Mouse (Mus musculus): ENCODE measurements around the gene Lrrc27.

The Lrrc27 gene

DNA sequence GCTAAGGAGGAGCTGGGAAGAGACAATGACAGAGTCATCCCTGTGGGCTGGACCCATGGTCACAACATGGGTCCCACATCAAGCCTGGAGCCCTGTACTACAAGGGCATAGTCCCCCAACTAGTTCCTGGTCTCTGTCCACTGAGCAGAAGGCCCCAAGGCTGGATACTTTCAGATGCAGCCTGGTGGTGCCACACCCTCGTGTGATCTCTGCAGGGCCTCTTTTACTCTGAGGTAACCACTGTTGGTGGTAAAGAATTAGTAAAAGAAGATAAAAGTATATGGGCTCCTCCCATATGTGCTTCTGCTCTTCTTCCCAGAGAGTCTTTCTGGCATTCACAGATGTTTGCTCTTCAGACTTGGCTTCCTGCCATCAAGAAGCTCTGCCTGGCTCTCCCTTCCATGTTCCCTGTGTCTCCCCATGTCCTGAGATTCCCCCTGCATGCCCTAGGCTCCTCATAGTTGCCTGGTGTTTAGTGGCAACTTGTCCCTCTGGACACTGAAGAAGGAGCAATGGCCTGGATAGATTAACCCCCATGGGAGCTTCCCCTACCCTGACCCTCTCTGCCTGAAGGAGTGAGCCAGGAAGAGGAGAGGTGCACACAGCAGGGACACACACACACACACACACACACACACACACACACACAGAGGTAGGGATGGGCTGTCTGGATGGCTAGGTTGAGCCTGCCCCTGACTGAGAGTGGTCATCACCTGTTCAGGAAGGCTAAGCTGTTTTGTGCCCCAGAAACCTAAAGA is 60.0 kb downstream of the Lrrc27 start:
- no peak for DNase-seq (ENCODE audit: low read depth, low spot score)

DNA sequence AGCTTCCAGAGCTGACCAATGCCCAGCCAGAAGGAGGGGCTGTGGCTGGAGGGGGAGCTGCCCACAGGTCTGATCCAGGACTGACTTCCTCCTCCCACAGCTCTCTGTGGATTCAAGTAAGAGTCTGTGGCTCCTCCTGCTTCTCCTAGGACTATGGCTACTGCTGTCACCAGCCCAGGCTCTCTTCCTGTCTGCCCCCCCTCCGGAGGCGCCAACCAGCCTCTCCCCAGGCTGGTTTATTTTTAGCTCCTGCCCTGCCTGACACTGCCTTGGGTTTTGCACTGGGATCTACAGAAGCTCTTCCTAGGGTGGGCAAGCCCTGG is 60.6 kb downstream of the Lrrc27 start:
- DNase-seq (ENCODE audit: low read depth, low spot score): no peak

DNA sequence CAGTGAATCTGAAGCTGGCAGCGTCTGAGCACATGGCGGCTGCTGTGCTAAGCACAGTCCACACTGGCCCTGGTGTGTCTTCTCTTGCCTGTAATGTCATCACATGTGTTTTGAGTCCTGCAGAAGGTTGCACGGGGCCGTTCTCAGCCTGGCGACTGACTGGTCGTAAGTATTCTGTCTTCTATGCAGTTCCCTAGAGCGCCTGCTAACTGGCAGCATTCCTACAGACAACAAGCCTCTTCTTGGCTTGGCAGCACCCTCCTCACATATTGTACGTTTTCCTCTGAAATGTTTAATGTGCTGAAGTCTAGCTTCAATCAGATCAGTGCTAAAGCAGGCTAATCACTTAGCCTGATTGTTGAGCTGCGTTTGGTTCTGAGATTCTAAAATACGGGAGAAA is 62.8 kb downstream of the Lrrc27 start:
- no peak for DNase-seq (ENCODE audit: low read depth, low spot score)

DNA sequence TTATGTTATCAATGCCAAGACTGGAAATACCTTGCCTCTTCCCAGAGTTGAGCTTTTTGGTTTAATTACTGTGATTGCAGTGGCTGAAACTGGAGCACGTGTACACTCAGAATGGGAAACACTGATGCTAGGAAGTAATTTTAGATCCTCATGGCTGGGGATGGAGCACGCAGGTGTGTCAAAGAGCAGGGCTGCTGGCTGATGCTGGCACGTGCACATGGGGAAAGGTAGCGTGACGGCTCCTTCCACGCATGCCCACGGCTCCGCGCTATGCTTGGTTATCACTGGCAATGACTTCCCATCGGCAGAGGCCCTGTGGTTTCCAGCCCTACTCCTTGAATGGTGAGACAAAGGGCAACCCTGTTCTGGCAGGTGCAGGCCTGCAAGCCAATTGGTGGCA is 63.4 kb downstream of the Lrrc27 start:
- DNase-seq (ENCODE audit: low read depth, low spot score): no peak

DNA sequence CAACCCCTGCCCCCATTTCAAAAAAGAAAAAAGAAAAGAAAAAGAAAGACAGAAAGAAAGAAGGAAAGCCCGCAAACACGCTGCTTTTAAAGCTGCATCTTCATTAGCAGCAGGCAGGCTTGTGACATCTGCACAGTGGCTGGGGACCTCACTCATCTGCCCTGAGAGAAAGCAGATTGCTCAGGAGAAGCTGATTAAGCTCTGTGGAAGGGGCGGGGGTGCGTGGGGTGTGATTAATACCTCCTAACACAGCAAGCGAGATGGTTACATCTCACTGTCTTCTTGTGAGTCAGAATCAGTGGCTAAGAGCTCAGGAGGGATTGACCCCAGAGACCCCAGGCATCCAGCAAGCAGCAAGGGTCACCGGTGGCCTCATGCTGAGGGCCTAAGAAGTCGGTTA is 64.7 kb downstream of the Lrrc27 start:
- no peak for DNase-seq (ENCODE audit: low read depth, low spot score)

DNA sequence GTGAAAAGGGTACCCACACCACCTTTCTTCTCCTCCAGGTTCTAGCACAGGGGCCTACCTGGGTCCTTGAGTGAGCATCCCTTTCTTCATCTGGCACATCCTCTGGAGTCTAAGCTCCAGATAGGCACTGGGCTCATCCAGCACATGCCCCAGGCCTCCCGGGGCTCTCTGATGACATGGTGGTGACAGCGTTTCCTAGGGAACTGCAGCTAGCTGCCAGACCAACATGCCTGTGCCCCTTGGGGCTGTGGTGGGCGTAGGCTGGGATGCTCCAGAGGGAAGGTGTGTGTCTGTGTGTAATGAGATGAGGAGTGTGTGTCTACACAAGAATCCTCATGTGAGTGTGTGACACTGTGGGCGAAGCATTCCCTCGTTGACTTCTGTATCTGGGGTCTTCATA is 66.8 kb downstream of the Lrrc27 start:
- no peak for DNase-seq (ENCODE audit: low read depth, low spot score)

DNA sequence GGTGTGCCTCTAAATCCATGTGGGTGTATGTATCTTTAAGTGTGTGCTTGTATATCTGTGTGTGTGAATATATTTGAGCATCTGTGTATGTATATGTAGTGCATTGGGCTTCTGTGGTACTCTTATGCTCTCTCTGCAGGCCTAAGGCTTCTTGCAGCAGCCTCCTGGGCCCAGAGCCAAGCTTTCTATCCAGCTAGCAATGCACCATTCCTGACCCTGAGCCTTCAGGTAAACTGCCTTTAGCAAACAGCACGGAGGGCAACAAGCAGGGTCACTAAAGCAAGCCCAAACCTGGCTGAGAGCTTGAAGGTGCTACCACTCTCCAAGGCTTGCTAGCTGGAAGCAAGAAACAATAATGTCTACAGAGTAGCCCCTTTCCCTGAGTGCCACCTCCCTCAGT is 67.3 kb downstream of the Lrrc27 start:
- no peak for DNase-seq (ENCODE audit: low read depth, low spot score)

DNA sequence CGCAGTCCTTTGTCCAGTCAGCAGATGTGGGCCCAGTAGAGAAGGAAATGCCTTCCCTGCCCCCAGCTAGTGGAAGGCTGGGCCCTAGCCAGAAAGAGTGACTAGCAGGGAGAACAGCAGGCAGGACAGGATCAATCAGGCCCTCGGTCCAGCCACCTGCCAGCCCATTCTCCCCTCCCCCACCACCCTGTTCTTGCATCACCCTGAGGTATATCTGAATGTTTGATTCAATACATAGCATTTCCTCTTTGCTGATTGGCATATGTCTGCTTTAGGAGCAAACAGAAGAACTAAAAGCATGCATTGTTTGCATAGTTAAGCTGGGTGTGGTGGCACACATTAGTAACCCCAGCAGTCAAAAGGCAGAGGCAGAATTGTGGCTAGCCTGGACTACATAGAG is 68.4 kb downstream of the Lrrc27 start:
- DNase-seq (ENCODE audit: low read depth, low spot score): no peak

DNA sequence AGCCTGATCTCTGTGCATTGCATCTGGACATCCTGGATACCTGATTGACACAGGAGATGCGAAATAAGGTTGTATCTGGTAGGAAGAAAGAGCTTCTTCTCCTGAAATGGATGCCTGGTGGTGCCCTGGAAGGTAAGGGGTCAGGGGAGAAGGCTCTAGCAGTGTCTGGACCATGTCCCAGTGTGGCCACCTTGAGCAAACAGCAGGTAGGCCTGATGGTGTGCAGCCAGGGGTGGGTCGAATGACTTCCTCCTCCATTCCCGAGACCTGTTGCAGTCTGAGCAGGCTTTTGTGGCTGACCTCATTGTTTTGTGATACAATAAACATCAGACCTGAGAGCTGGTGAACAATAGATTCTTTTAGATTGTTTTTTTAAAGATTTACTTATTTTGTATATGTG is 69.2 kb downstream of the Lrrc27 start:
- DNase-seq (ENCODE audit: low read depth, low spot score): no peak

DNA sequence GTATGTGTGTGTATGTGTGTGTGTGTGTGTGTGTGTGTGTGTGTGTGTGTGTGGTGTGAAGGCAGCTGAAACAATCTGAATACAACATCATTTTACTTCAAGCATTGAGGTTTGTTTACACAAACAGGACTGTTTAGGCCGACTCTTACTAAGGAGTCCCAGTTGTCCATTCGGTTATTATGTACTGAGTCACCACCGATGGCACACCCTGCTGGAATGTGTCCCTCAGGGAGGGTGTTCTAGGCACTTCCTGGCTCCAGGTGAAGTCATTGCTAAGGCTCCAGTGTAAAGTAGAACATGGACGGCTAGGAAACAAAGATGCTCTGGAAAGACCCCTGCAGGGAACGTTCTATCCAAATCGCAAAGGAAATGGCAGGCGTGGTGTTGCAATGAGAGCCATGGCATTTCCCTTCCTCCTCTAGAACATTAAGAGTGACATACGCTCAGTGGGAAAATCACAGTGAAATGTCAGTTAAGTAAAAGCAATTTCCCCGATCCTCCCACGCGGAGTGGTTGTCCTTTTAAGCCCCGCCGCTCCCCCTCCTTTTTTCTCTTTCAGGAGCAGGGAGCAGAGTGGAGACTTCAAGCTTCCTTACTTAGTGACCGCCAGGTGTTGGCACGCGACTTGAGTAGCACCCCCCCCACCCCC is 72.6 kb downstream of the Lrrc27 start:
- DNase-seq (ENCODE audit: low read depth, low spot score): no peak

DNA sequence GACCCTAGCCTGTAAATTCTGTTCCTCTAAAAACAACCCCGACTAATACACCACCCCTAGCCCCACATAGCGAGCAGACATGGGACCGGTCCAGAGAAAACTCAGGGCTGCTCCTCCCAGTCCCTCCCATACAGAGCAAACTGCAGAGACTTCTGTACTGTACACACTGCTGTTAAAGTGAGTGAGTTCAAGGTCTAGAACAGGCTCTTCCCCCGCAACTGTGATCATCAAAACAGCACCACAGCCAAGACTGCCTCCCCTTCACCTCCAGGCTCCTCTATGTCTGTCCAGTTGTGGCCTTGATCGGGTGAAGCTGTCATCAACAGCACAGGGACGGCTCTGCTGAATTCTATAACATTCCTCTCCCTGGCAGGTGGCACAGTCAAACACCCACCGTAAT is 75.8 kb downstream of the Lrrc27 start:
- no peak for DNase-seq (ENCODE audit: low read depth, low spot score)

Data from CD4-positive helper T cell, adult 2 months (primary cell).